Mouse (Mus musculus): ENCODE results near the gene Drosha. TPM values are rescaled to one million over a fixed set of nuclear protein-coding genes. Genes with fewer than 3 reads are reported as not detected.

The Drosha gene
- polyA plus RNA-seq, 1 experiment: 50.3 TPM

DNA sequence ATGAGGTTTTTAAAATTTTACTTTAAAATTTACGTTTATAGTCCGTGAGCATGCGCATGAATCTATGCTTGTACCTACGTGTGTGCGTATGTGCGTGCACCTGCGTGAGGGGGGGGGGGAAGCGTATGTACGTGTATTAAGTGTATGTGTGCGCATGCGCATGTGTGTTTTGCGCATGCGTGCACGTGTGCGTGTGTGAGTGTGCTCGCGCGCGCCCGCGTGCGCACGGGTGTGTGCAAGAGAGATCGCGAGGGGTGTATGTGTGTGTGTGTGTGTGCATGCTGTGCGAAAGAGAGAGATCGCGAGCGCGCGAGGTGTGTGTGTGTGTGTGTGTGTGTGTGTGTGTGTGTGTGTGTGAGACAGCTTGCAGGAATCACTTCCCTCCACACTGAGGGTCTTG lies 8.8 kb downstream of the Drosha start:
- TF ChIP-seq CTCF (IDR thresholded peaks at IDR 0.05; ENCODE audit: borderline replicate concordance, insufficient read depth, low read depth, low read length) (no peak), POLR2A (IDR thresholded peaks at IDR 0.05; ENCODE audit: borderline replicate concordance, insufficient read depth, low read length) (no peak)
- H3K4me3 ChIP-seq (replicated peaks; ENCODE audit: insufficient read depth, low read depth, low read length): no peak overlapping the region
- H3K27ac ChIP-seq (ENCODE audit: insufficient read depth, low read length): no peak overlapping the region
- no peaks in the 10 kb centered on the region for H3K4me1 ChIP-seq (ENCODE audit: control insufficient read depth, insufficient read depth, low read length)
- no peak for DNase-seq
- WGBS: 97% methylated on average over 31 of the region's 31 CpGs
- no peaks in the 10 kb centered on the region for H3K27me3 ChIP-seq (ENCODE audit: control insufficient read depth, insufficient read depth, low read length)

GRCm38 (mm10) chr15:12834231-12834630 lies 9.6 kb downstream of the Drosha start:
- Histone ChIP-seq H3K4me3 (replicated peaks; ENCODE audit: insufficient read depth, low read depth, low read length) (no peak overlapping the region), H3K27ac (ENCODE audit: insufficient read depth, low read length) (no peak overlapping the region), H3K4me1 (ENCODE audit: control insufficient read depth, insufficient read depth, low read length) (no peaks in the 10 kb centered on the region), H3K27me3 (ENCODE audit: control insufficient read depth, insufficient read depth, low read length) (no peaks in the 10 kb centered on the region)
- TF ChIP-seq CTCF (IDR thresholded peaks at IDR 0.05; ENCODE audit: borderline replicate concordance, insufficient read depth, low read depth, low read length): no peak
- no peak for DNase-seq
- 93% methylated on average over 24 of the region's 24 CpGs for WGBS

- H3K27me3 ChIP-seq (ENCODE audit: control insufficient read depth, insufficient read depth, low read length): no peaks in the 10 kb centered on the region
- DNase-seq: no peak
- no peak overlapping the region for H3K27ac ChIP-seq (ENCODE audit: insufficient read depth, low read length)
- H3K4me3 ChIP-seq (replicated peaks; ENCODE audit: insufficient read depth, low read depth, low read length): no peak overlapping the region
- no peak for TF ChIP-seq CTCF (IDR thresholded peaks at IDR 0.05; ENCODE audit: borderline replicate concordance, insufficient read depth, low read depth, low read length)
- no peak for TF ChIP-seq POLR2A (IDR thresholded peaks at IDR 0.05; ENCODE audit: borderline replicate concordance, insufficient read depth, low read length)
- no peaks in the 10 kb centered on the region for H3K4me1 ChIP-seq (ENCODE audit: control insufficient read depth, insufficient read depth, low read length)
- WGBS: 92% methylated on average over 11 of the region's 11 CpGs
Measured at GRCm38 (mm10) chr15:12840737-12841136, 16.1 kb downstream of the Drosha start.

- no peak for TF ChIP-seq POLR2A (IDR thresholded peaks at IDR 0.05; ENCODE audit: borderline replicate concordance, insufficient read depth, low read length)
- TF ChIP-seq CTCF (IDR thresholded peaks at IDR 0.05; ENCODE audit: borderline replicate concordance, insufficient read depth, low read depth, low read length): no peak
- no peak for DNase-seq
- no peaks in the 10 kb centered on the region for H3K4me1 ChIP-seq (ENCODE audit: control insufficient read depth, insufficient read depth, low read length)
- no peak overlapping the region for H3K27ac ChIP-seq (ENCODE audit: insufficient read depth, low read length)
- H3K27me3 ChIP-seq (ENCODE audit: control insufficient read depth, insufficient read depth, low read length): no peaks in the 10 kb centered on the region
- H3K4me3 ChIP-seq (replicated peaks; ENCODE audit: insufficient read depth, low read depth, low read length): no peak overlapping the region
- 86% methylated on average over 7 of the region's 7 CpGs for WGBS
Measured at GRCm38 (mm10) chr15:12842833-12843232, 18.2 kb downstream of the Drosha start.

DNA sequence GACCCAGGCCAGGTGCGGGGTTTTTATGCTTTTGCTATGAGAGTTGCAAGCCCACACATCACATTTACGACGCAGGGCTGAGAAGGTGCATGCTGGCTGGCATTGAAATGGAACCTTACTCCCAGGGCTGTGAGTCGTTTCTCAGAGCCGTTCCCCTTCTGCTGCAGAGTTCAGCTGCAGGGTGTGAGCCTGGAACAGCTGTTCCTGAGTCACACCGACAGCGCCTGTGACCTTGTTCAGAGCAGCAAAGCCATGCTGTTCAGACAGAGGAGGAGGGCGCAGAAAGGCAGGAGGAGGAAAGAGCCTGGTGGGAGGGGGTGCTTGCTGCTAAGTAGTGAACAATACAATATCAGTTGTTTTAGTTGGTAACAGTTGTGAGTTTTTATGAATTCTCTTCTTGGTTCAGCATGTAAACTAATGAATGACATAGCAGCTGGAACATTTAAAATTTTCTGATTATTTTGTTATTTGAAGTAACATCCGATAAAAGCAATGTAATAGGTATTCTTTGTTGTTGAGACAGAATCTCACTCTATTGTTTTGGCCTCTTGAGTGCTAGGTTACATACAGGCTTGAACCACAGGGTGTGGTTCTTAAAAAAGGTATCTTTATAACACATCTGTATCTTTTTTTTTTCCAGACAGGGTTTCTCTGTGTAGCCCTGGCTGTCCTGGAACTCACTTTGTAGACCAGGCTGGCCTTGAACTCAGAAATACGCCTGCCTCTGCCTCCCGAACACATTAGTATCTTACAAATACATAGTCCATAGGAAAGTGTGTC lies 23.8 kb downstream of the Drosha start:
- Histone ChIP-seq H3K4me1 (ENCODE audit: control insufficient read depth, insufficient read depth, low read length) (no peaks in the 10 kb centered on the region; the same call in 1 of the 2 replicates), H3K27ac (ENCODE audit: insufficient read depth, low read length) (no peak overlapping the region), H3K4me3 (replicated peaks; ENCODE audit: insufficient read depth, low read depth, low read length) (no peak overlapping the region), H3K27me3 (ENCODE audit: control insufficient read depth, insufficient read depth, low read length) (no peaks in the 10 kb centered on the region)
- TF ChIP-seq POLR2A (IDR thresholded peaks at IDR 0.05; ENCODE audit: borderline replicate concordance, insufficient read depth, low read length) (no peak), CTCF (IDR thresholded peaks at IDR 0.05; ENCODE audit: borderline replicate concordance, insufficient read depth, low read depth, low read length) (no peak)
- DNase-seq: no peak
- WGBS: 79% methylated on average over 11 of the region's 11 CpGs

DNA sequence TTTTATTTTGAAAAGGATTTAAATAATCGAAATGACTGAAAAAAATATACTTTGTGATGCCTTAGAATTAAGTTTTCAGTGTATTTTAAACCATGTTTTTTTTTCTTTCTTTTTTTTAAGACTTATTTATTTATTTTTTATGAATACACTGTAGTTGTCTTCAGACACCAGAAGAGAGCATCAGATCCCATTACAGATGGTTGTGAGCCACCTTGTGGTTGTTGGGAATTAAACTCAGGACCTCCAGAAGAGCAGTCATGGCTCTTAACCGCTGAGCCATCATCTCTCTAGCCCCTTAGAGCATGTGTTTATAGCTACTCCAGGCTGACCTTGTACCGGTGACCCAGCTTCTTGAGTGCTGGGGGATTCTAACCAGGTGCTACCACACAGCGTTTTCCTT lies 24.8 kb downstream of the Drosha start:
- DNase-seq: no peak
- WGBS: 90% methylated on average over 4 of the region's 4 CpGs
- TF ChIP-seq POLR2A (IDR thresholded peaks at IDR 0.05; ENCODE audit: borderline replicate concordance, insufficient read depth, low read length) (no peak), CTCF (IDR thresholded peaks at IDR 0.05; ENCODE audit: borderline replicate concordance, insufficient read depth, low read depth, low read length) (no peak)
- Histone ChIP-seq H3K27ac (ENCODE audit: insufficient read depth, low read length) (no peak overlapping the region), H3K4me3 (replicated peaks; ENCODE audit: insufficient read depth, low read depth, low read length) (no peak overlapping the region), H3K27me3 (ENCODE audit: control insufficient read depth, insufficient read depth, low read length) (no peaks in the 10 kb centered on the region), H3K4me1 (ENCODE audit: control insufficient read depth, insufficient read depth, low read length) (no peaks in the 10 kb centered on the region; the same call in 1 of the 2 replicates)

DNA sequence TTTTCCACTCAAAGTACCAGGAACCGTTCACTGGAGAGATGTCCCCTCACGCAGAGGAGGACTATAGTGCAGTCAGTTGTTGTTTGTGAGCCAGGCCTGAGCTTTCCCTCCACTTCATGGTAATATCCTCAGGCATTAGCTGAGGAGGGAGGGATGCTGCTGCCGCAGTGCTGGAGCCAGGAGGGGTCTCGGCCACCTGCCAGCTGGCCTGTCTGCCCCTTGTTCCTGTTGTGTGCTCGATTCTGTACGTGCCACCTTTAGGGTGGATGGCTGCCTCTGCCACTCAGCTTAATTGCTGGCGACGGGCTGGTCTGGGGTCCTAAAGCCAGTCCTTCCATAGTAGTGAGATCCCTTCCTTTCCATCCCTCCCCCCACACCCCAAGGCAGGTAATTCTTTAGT lies 28.9 kb downstream of the Drosha start:
- Histone ChIP-seq H3K27ac (ENCODE audit: insufficient read depth, low read length) (no peak overlapping the region), H3K4me3 (replicated peaks; ENCODE audit: insufficient read depth, low read depth, low read length) (no peak overlapping the region), H3K4me1 (ENCODE audit: control insufficient read depth, insufficient read depth, low read length) (no peaks in the 10 kb centered on the region), H3K27me3 (ENCODE audit: control insufficient read depth, insufficient read depth, low read length) (no peaks in the 10 kb centered on the region)
- no peak for TF ChIP-seq CTCF (IDR thresholded peaks at IDR 0.05; ENCODE audit: borderline replicate concordance, insufficient read depth, low read depth, low read length)
- TF ChIP-seq POLR2A (IDR thresholded peaks at IDR 0.05; ENCODE audit: borderline replicate concordance, insufficient read depth, low read length): no peak
- DNase-seq: no peak
- WGBS: 53% methylated on average over 8 of the region's 8 CpGs

DNA sequence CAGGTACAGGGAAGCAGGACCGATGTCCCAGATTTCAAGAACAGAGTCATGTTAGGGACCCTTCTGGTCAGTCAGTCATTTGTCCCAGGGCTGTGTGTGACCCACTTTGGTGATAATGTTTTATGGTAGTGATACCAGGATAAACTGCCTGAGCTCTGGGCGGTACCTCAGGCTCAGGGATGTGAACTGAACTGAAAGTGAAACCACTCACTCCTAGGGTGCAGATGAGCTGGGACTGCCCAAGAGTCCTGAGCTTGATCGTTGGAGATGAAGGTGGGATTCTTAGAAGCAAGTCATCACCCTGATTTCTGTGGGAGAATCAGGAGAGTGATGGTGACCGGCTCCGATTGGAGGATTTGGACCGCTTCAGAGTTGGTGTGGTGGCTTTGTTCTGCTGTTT lies 32.2 kb downstream of the Drosha start:
- Histone ChIP-seq H3K27ac (ENCODE audit: insufficient read depth, low read length) (no peak overlapping the region), H3K27me3 (ENCODE audit: control insufficient read depth, insufficient read depth, low read length) (no peaks in the 10 kb centered on the region), H3K4me1 (ENCODE audit: control insufficient read depth, insufficient read depth, low read length) (no peaks in the 10 kb centered on the region), H3K4me3 (replicated peaks; ENCODE audit: insufficient read depth, low read depth, low read length) (no peak overlapping the region)
- no peak for TF ChIP-seq CTCF (IDR thresholded peaks at IDR 0.05; ENCODE audit: borderline replicate concordance, insufficient read depth, low read depth, low read length)
- TF ChIP-seq POLR2A (IDR thresholded peaks at IDR 0.05; ENCODE audit: borderline replicate concordance, insufficient read depth, low read length): no peak
- WGBS: 94% methylated on average over 6 of the region's 6 CpGs
- no peak for DNase-seq
